In genomic region chr7:116644902-116645650, GRCm38 (mm10) we compare ENCODE assay signal across 8 mouse cellular contexts.
DNase-seq lines count a peak whose midpoint lies in the region; ATAC-seq and TF ChIP-seq lines count a peak whose summit lies in the region.

No protein-coding gene starts in this region.

- H3K36me3 ChIP-seq in intestine, postnatal 0 days (ENCODE audit: control insufficient read depth, insufficient read depth) = no peaks in the 10 kb centered on the region
- no peaks in the 10 kb centered on the region for H3K36me3 ChIP-seq in intestine, embryonic 15.5 days
- no peaks in the 10 kb centered on the region for H3K36me3 ChIP-seq in neural tube, embryonic 11.5 days (ENCODE audit: control insufficient read depth, insufficient read depth, low read length)

- no peak overlapping the region for H3K27ac ChIP-seq in intestine, postnatal 0 days (ENCODE audit: low read depth, low read length)
- H3K27ac ChIP-seq in intestine, embryonic 15.5 days = no peak overlapping the region
- H3K27ac ChIP-seq in neural tube, embryonic 11.5 days (ENCODE audit: low read depth, low read length) = no peak overlapping the region

- H3K27me3 ChIP-seq in intestine, postnatal 0 days (replicated peaks; ENCODE audit: control insufficient read depth, insufficient read depth, low read length) = no peaks in the 10 kb centered on the region
- H3K27me3 ChIP-seq in intestine, embryonic 15.5 days (replicated peaks) = no peaks in the 10 kb centered on the region
- H3K27me3 ChIP-seq in neural tube, embryonic 11.5 days (ENCODE audit: control insufficient read depth, insufficient read depth, low read length) = no peaks in the 10 kb centered on the region

- no peaks in the 10 kb centered on the region for H3K4me1 ChIP-seq in intestine, postnatal 0 days (replicated peaks; ENCODE audit: control insufficient read depth, insufficient read depth, low read length)
- no peaks in the 10 kb centered on the region for H3K4me1 ChIP-seq in intestine, embryonic 15.5 days (replicated peaks)
- H3K4me1 ChIP-seq in neural tube, embryonic 11.5 days (ENCODE audit: control insufficient read depth, insufficient read depth, low read length) = no peaks in the 10 kb centered on the region

- intact Hi-C loops in heart, postnatal 36 days (cut with DNase I) = loop anchor here (1.0 to 5.0 kb wide), 3 partner anchors 730 to 1458 kb away; no protein-coding TSS in a partner anchor

- H3K9ac ChIP-seq in intestine, postnatal 0 days (ENCODE audit: low read depth, low read length) = no peak overlapping the region
- no peak overlapping the region for H3K9ac ChIP-seq in intestine, embryonic 15.5 days
- H3K9ac ChIP-seq in neural tube, embryonic 11.5 days (ENCODE audit: low read length) = no peak overlapping the region

- no peaks in the 10 kb centered on the region for H3K9me3 ChIP-seq in intestine, postnatal 0 days (ENCODE audit: control insufficient read depth)
- no peaks in the 10 kb centered on the region for H3K9me3 ChIP-seq in intestine, embryonic 15.5 days
- no peaks in the 10 kb centered on the region for H3K9me3 ChIP-seq in neural tube, embryonic 11.5 days (ENCODE audit: control insufficient read depth, low read length)

- no peak overlapping the region for H3K4me3 ChIP-seq in intestine, postnatal 0 days (ENCODE audit: low read depth, low read length)
- no peak overlapping the region for H3K4me3 ChIP-seq in intestine, embryonic 15.5 days (replicated peaks)
- H3K4me3 ChIP-seq in neural tube, embryonic 11.5 days (ENCODE audit: low read depth, low read length) = no peak overlapping the region

- ATAC-seq in intestine, postnatal 0 days = no peak
- no peak for ATAC-seq in intestine, embryonic 15.5 days
- ATAC-seq in neural tube, embryonic 11.5 days (ENCODE audit: insufficient read depth, low FRiP score, low TSS enrichment) = no peak

- peak; percentile 37 for DNase-seq in Muller cell, postnatal 12 days (ENCODE audit: inconsistent ontology term)
- DNase-seq in cerebellum, postnatal 25 days = peak; percentile 24 to 61
- peak; percentile 16 to 47 for DNase-seq in heart, postnatal 36 days
- peak; percentile 13 for DNase-seq in left cerebral cortex, adult 11 months (ENCODE audit: low spot score)
- peak; percentile 62 for DNase-seq in neural tube, embryonic 11.5 days (ENCODE audit: low spot score)
- DNase-seq in yolk sac, embryonic 10.5 days (ENCODE audit: low spot score) = peak; percentile 16

- peak; percentile 88 for TF ChIP-seq CTCF in intestine, postnatal 0 days (IDR thresholded peaks at IDR 0.05; ENCODE audit: low read depth)

- no peak overlapping the region for H3K4me2 ChIP-seq in intestine, postnatal 0 days (replicated peaks; ENCODE audit: low read depth)
- no peak overlapping the region for H3K4me2 ChIP-seq in intestine, embryonic 15.5 days (replicated peaks)
- no peak overlapping the region for H3K4me2 ChIP-seq in neural tube, embryonic 11.5 days (ENCODE audit: low read depth)

- WGBS in intestine, postnatal 0 days = 53% methylated on average over 10 of the region's 10 CpGs
- WGBS in intestine, embryonic 15.5 days = 51% methylated on average over 10 of the region's 10 CpGs
- 56% methylated on average over 10 of the region's 10 CpGs for WGBS in neural tube, embryonic 11.5 days
